In the genomic region with DNA sequence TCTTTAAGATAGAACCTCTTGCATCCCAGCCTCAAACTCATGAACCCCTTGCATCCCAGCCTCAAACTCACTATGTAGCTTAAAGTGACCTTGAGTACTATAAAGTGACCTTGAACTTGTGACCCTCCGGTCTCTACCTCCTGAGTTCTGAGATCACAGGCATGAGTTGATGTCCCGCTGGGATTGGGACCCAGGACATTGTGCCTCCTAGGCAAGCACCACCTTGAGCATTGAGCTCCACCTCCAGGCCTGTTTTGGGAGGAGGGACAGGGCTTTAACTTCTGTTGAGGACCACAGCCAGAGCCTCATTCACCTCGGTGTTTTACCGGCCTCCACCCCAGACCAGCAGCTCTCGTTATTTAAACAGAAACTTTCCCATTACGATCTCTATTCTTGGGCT, we compare ENCODE assay signal across 18 mouse cellular contexts.
DNase-seq lines count a peak whose midpoint lies in the region; ATAC-seq lines count a peak whose summit lies in the region.
"Had no signal": no experiment of that assay in that cellular context is flagged by ENCODE, and none has a peak within 500 bp of the region (broad histone marks: within the 10 kb centered on the region; RNA-seq: fewer than 3 reads in every experiment).

No protein-coding gene starts in this region.

- peaks cover 76% of the 10 kb centered on the region for H3K4me1 ChIP-seq in embryonic facial prominence, embryonic 13.5 days
- peaks cover 97% of the 10 kb centered on the region for H3K4me1 ChIP-seq in embryonic facial prominence, embryonic 10.5 days
- peaks cover 47% of the 10 kb centered on the region for H3K4me1 ChIP-seq in hindbrain, embryonic 16.5 days (ENCODE audit: control insufficient read depth, insufficient read depth, low read depth, low read length)
- peaks cover 51% of the 10 kb centered on the region for H3K4me1 ChIP-seq in hindbrain, embryonic 14.5 days (replicated peaks; ENCODE audit: control insufficient read depth, insufficient read depth, low read length)
- H3K4me1 ChIP-seq in neural tube, embryonic 15.5 days, result peaks cover 77% of the 10 kb centered on the region
- H3K4me1 ChIP-seq in midbrain, embryonic 15.5 days, result peaks cover 59% of the 10 kb centered on the region

- no peak for DNase-seq in embryonic facial prominence, embryonic 10.5 days (ENCODE audit: low spot score)
- DNase-seq in hindbrain, embryonic 14.5 days (ENCODE audit: low spot score), result no peak
- DNase-seq in neural tube, embryonic 10.5 days (ENCODE audit: extremely low spot score, low spot score), result no peak
- DNase-seq: adrenal gland, postnatal 36 days; cerebellum, adult 9-10 months; gastrocnemius, postnatal 25 days; right cerebral cortex, postnatal 25 days; thymus, postnatal 14 days had no signal

- no peak overlapping the region for H3K4me2 ChIP-seq in embryonic facial prominence, embryonic 13.5 days
- no peak overlapping the region for H3K4me2 ChIP-seq in hindbrain, embryonic 16.5 days (ENCODE audit: low read length)
- no peak overlapping the region for H3K4me2 ChIP-seq in hindbrain, embryonic 14.5 days (replicated peaks)
- no peak overlapping the region for H3K4me2 ChIP-seq in neural tube, embryonic 15.5 days
- H3K4me2 ChIP-seq in midbrain, embryonic 15.5 days, result no peak overlapping the region
- H3K4me2 ChIP-seq: heart, embryonic 11.5 days; intestine, embryonic 15.5 days; liver, embryonic 15.5 days had no signal

- no peaks in the 10 kb centered on the region for H3K9me3 ChIP-seq in embryonic facial prominence, embryonic 13.5 days
- no peaks in the 10 kb centered on the region for H3K9me3 ChIP-seq in embryonic facial prominence, embryonic 10.5 days
- H3K9me3 ChIP-seq in hindbrain, embryonic 16.5 days (ENCODE audit: control insufficient read depth, low read length), result no peaks in the 10 kb centered on the region
- no peaks in the 10 kb centered on the region for H3K9me3 ChIP-seq in hindbrain, embryonic 14.5 days (ENCODE audit: control insufficient read depth, low read length)
- no peaks in the 10 kb centered on the region for H3K9me3 ChIP-seq in neural tube, embryonic 15.5 days (replicated peaks)
- H3K9me3 ChIP-seq in midbrain, embryonic 15.5 days, result no peaks in the 10 kb centered on the region
- H3K9me3 ChIP-seq: hindbrain, embryonic 10.5 days; intestine, embryonic 15.5 days; liver, embryonic 15.5 days had no signal

- ATAC-seq in embryonic facial prominence, embryonic 13.5 days (ENCODE audit: insufficient number of reproducible peaks, insufficient read depth, low FRiP score, low TSS enrichment, low read depth), result no peak
- no peak for ATAC-seq in hindbrain, embryonic 16.5 days
- ATAC-seq in hindbrain, embryonic 14.5 days (ENCODE audit: low FRiP score), result no peak
- no peak for ATAC-seq in neural tube, embryonic 15.5 days (ENCODE audit: low FRiP score)
- ATAC-seq in cerebellum, adult (ENCODE audit: insufficient number of reproducible peaks, low FRiP score, low TSS enrichment), result no peak
- no peak for ATAC-seq in midbrain, embryonic 15.5 days (replicated peaks)
- ATAC-seq: intestine, embryonic 15.5 days had no signal

- H3K27ac ChIP-seq in embryonic facial prominence, embryonic 13.5 days, result 0 out of 2 replicates have a peak overlapping the region, but pooled peaks have one; percentile 33
- no peak overlapping the region for H3K27ac ChIP-seq in embryonic facial prominence, embryonic 10.5 days (replicated peaks)
- 0 out of 2 replicates have a peak overlapping the region, but pooled peaks have one; percentile 6 for H3K27ac ChIP-seq in hindbrain, embryonic 16.5 days (ENCODE audit: low read depth, low read length)
- no peak overlapping the region for H3K27ac ChIP-seq in hindbrain, embryonic 14.5 days
- H3K27ac ChIP-seq in neural tube, embryonic 15.5 days (replicated peaks), result 0 out of 2 replicates have a peak overlapping the region, but pooled peaks have one; percentile 3
- H3K27ac ChIP-seq in midbrain, embryonic 15.5 days, result no peak overlapping the region
- H3K27ac ChIP-seq: intestine, embryonic 15.5 days; liver, embryonic 15.5 days; stomach, postnatal 0 days had no signal

- H3K36me3 ChIP-seq in embryonic facial prominence, embryonic 13.5 days, result no peaks in the 10 kb centered on the region
- peaks cover 19% of the 10 kb centered on the region for H3K36me3 ChIP-seq in embryonic facial prominence, embryonic 10.5 days (replicated peaks)
- no peaks in the 10 kb centered on the region for H3K36me3 ChIP-seq in hindbrain, embryonic 16.5 days (ENCODE audit: control insufficient read depth, insufficient read depth, low read length)
- H3K36me3 ChIP-seq in hindbrain, embryonic 14.5 days (replicated peaks; ENCODE audit: control insufficient read depth, insufficient read depth), result no peaks in the 10 kb centered on the region
- no peaks in the 10 kb centered on the region for H3K36me3 ChIP-seq in neural tube, embryonic 15.5 days
- H3K36me3 ChIP-seq in midbrain, embryonic 15.5 days (replicated peaks), result no peaks in the 10 kb centered on the region
- H3K36me3 ChIP-seq: intestine, embryonic 15.5 days; liver, embryonic 15.5 days had no signal

- 87% methylated on average over 6 of the region's 6 CpGs for WGBS in embryonic facial prominence, embryonic 13.5 days
- WGBS in embryonic facial prominence, embryonic 10.5 days, result 74% methylated on average over 6 of the region's 6 CpGs
- 73% methylated on average over 6 of the region's 6 CpGs for WGBS in hindbrain, embryonic 16.5 days
- WGBS in hindbrain, embryonic 14.5 days, result 71% methylated on average over 6 of the region's 6 CpGs
- WGBS in neural tube, embryonic 15.5 days, result 71% methylated on average over 6 of the region's 6 CpGs
- WGBS in midbrain, embryonic 15.5 days, result 74% methylated on average over 6 of the region's 6 CpGs

- no peaks in the 10 kb centered on the region for H3K27me3 ChIP-seq in embryonic facial prominence, embryonic 13.5 days
- no peaks in the 10 kb centered on the region for H3K27me3 ChIP-seq in embryonic facial prominence, embryonic 10.5 days (replicated peaks; ENCODE audit: low read depth, poor library complexity, severe bottlenecking)
- H3K27me3 ChIP-seq in hindbrain, embryonic 16.5 days (replicated peaks; ENCODE audit: control insufficient read depth, insufficient read depth, low read length), result no peaks in the 10 kb centered on the region
- no peaks in the 10 kb centered on the region for H3K27me3 ChIP-seq in hindbrain, embryonic 14.5 days (ENCODE audit: control insufficient read depth, insufficient read depth, low read length)
- H3K27me3 ChIP-seq in neural tube, embryonic 15.5 days (replicated peaks), result no peaks in the 10 kb centered on the region
- no peaks in the 10 kb centered on the region for H3K27me3 ChIP-seq in midbrain, embryonic 15.5 days (replicated peaks)
- H3K27me3 ChIP-seq: intestine, embryonic 15.5 days; liver, embryonic 15.5 days had no signal

- H3K9ac ChIP-seq in embryonic facial prominence, embryonic 13.5 days, result no peak overlapping the region
- H3K9ac ChIP-seq in hindbrain, embryonic 16.5 days (ENCODE audit: low read depth, low read length), result no peak overlapping the region
- H3K9ac ChIP-seq in hindbrain, embryonic 14.5 days, result no peak overlapping the region
- no peak overlapping the region for H3K9ac ChIP-seq in neural tube, embryonic 15.5 days (replicated peaks)
- no peak overlapping the region for H3K9ac ChIP-seq in midbrain, embryonic 15.5 days
- H3K9ac ChIP-seq: intestine, embryonic 15.5 days; liver, embryonic 15.5 days had no signal

- no peak overlapping the region for H3K4me3 ChIP-seq in embryonic facial prominence, embryonic 13.5 days
- H3K4me3 ChIP-seq in embryonic facial prominence, embryonic 10.5 days, result no peak overlapping the region
- H3K4me3 ChIP-seq in hindbrain, embryonic 16.5 days (ENCODE audit: low read length), result no peak overlapping the region
- no peak overlapping the region for H3K4me3 ChIP-seq in hindbrain, embryonic 14.5 days (replicated peaks; ENCODE audit: low read length)
- H3K4me3 ChIP-seq in neural tube, embryonic 15.5 days (replicated peaks), result no peak overlapping the region
- H3K4me3 ChIP-seq in midbrain, embryonic 15.5 days, result no peak overlapping the region
- H3K4me3 ChIP-seq: hindbrain, embryonic 10.5 days; intestine, embryonic 15.5 days; liver, embryonic 15.5 days had no signal

Comparison
In these comparisons a context has a peak if more than half of its experiments do, and no peak if none do; other contexts are left out.
1. H3K27ac ChIP-seq: peak in embryonic facial prominence, embryonic 13.5 days (single experiment), hindbrain, embryonic 16.5 days (single experiment) and neural tube, embryonic 15.5 days (single experiment); none in embryonic facial prominence, embryonic 10.5 days (single experiment), hindbrain, embryonic 14.5 days (single experiment) and midbrain, embryonic 15.5 days (single experiment).